Mouse (Mus musculus) R1 (cell line): ENCODE results near the gene Klhl33.

Experiments
- DNase-seq: peaks from one replicate; pipeline ENCODE4 v3.0.0-alpha.2; 2018; ENCODE audit warnings: low read depth, low spot score

Gene Klhl33

DNA sequence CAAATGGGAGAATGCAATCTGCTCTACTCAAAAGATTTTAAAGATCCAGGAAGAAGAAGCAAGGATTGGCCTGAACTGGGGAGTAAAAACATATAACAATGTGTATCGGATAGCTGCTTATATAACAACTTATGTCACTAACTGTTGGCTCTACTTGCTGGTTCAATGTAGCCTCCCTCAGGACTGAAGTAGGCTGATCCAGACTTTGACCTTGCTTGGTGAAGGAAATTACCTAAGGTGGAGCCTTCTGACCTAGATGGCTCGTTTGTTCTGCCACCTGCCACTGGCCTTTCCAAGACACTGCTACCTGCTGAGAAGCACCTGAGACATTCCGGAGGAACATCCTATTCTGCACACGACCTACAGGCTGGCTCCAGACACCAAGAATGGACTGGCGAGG is 41.5 kb downstream of the Klhl33 start:
- DNase-seq = no peak
